Mouse (Mus musculus) bone marrow, adult 2 months (tissue): ENCODE results near the gene Rps6ka1. TPM values are rescaled to one million over a fixed set of nuclear protein-coding genes. Genes with fewer than 3 reads are reported as not detected.

Source experiments
- H3K27ac ChIP-seq: fragments of 200-500 bp; 2 replicates; pipeline ENCODE4 v1.5.1; 2012; ENCODE audit warnings: low read depth, mild to moderate bottlenecking, control low read depth, inconsistent platforms, low read length; ENCODE audit not compliant: control insufficient read depth, poor library complexity, insufficient read depth
- H3K4me1 ChIP-seq: fragments of 200-500 bp; 2 replicates; pipeline ENCODE4 v1.6.1; 2011; ENCODE audit warnings: low read length; ENCODE audit not compliant: control insufficient read depth, insufficient read depth
- H3K4me3 ChIP-seq: fragments of 200-500 bp; replicated peaks from 2 replicates; pipeline ENCODE3; 2011; ENCODE audit warnings: mild to moderate bottlenecking, low read depth, low read length, control low read depth; ENCODE audit not compliant: control insufficient read depth
- CTCF ChIP-seq: fragments of 200-500 bp; IDR thresholded peaks from 2 replicates; pipeline ENCODE4 v1.5.1; 2011; ENCODE audit warnings: low read length, control low read depth; ENCODE audit not compliant: control insufficient read depth, insufficient read depth
- POLR2A ChIP-seq: fragments of 200-500 bp; IDR thresholded peaks from 2 replicates; pipeline ENCODE4 v1.6.1; 2011; ENCODE audit warnings: low read depth, mild to moderate bottlenecking, control low read depth, low read length, borderline replicate concordance; ENCODE audit not compliant: control insufficient read depth
- WGBS: fragments of 180-500 bp; shearing (Covaris S2); methylation state at CpG from one replicate; pipeline ENCODE4 v1.1.7; 2018; 5-methylcytosine and 5-hydroxymethylcytosine counted together
- polyA plus RNA-seq: library from polyadenylated mRNA; stranded (reverse); fragments of >200 nt; gene quantifications from 2 replicates; pipeline ENCODE4 v1.2.4, GENCODE M21; 2011; ENCODE audit warnings: low replicate concordance; ENCODE audit not compliant: missing spikeins, insufficient read depth, insufficient read length

Gene Rps6ka1
- polyA plus RNA-seq, 1 experiment: 79.3 TPM

- no peak overlapping the region for H3K27ac ChIP-seq
- TF ChIP-seq CTCF: no peak
- no peak for TF ChIP-seq POLR2A
- peaks cover 3% of the 10 kb centered on the region; the same call in 1 of the 2 replicates for H3K4me1 ChIP-seq
- H3K4me3 ChIP-seq: no peak overlapping the region
- WGBS: 71% methylated on average over 1 of the region's 1 CpGs
Observed at GRCm38 (mm10) chr4:133830453-133830852, 57.1 kb downstream of the Rps6ka1 start.

DNA sequence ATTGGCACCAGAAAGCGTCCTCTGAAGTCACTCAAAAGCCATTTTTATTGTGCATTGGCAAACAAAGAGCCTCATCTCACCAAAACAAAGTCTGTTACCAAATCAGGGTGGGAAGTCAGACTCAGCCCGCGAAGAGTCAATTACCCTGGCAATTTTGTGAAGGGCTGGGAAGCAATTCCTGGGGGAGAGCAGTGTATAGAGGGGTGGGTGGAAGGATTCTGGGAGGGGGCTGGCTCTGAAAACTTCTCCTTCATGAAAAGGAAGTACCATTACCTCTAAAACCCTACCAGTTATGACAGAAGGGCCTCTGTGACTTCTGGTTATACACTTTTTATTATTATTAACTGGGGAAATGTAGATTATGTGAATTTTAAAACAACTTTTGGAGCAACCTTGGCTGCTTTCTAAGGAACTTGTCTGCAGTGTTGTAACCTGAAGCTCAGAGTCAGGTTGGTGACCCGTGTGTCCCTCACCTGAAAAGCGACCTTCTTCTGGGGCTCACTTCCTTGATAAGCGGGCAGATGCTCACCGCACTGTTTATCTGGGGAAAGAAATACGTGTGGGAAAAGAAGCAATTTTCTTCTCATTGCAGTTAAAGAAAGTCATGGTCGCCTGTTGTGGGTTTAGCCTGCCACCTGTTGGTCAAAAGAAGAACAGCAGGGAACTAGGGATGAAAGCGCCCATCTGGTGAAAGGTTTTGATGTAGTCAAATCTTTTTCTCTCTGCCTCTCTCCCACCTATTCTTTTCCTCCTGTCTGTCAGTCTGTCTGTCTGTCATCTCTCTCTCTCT, 58.1 kb downstream of the Rps6ka1 start:
- WGBS: 10% methylated on average over 10 of the region's 10 CpGs
- peak; percentile 57 for TF ChIP-seq CTCF
- no peak for TF ChIP-seq POLR2A
- H3K4me1 ChIP-seq: peaks cover 3% of the 10 kb centered on the region; the same call in 1 of the 2 replicates
- H3K4me3 ChIP-seq: no peak overlapping the region
- H3K27ac ChIP-seq: no peak overlapping the region

DNA sequence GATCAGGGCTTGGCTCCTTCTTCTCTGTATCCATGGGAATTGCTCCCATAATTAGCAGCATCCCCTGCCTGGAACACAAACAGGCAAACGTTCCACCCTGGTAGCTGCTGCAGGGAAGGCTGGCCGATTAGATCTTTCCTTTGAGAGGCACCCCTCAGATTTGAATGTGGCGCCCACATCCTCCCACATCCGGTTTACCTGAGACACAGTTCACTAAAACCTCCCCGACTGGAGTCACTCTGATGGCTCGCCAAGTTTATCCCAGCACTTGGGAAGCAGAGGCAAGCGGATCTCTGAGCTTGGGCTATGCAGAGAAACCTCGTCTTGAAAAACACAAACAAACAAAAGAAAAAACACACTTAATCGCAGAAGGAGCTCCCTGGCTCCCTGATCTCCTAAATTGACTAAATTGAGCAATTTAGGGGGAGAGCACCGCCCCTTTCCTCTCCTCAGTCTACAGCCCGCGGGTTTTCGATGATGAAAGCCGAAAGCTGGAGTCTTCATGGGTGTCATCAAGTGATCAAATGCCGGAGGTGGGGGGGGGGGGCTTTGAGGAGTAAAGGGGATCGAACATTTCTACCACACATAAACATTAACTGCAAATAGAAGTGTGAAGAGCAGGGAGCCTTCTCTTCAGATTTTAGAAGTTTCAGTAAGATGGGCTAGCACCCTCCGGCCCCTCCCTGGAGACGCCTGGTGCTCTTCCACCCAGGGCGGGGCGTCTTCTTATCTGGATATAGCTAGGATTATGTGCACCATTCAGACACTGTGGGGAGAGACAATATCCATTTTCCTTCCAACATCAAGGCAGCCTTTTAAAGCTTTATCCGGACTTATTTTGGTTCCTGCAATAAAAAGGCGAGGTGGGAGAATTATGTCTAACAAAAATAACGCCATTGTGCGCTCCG, 59.5 kb downstream of the Rps6ka1 start:
- 27% methylated on average over 25 of the region's 25 CpGs for WGBS
- no peak overlapping the region for H3K4me3 ChIP-seq

GRCm38 (mm10) chr4:133827354-133827753, 60.2 kb downstream of the Rps6ka1 start:
- no peak overlapping the region for H3K4me3 ChIP-seq
- H3K27ac ChIP-seq: no peak overlapping the region
- TF ChIP-seq CTCF (no peak), POLR2A (no peak)
- peaks cover 3% of the 10 kb centered on the region; the same call in 1 of the 2 replicates for H3K4me1 ChIP-seq
- WGBS: 68% methylated on average over 6 of the region's 6 CpGs

More for the DNA sequence above, 59.5 kb downstream of the Rps6ka1 start:
- TF ChIP-seq CTCF (no peak), POLR2A (no peak)
- Histone ChIP-seq H3K4me1 (peaks cover 3% of the 10 kb centered on the region; the same call in 1 of the 2 replicates), H3K27ac (no peak overlapping the region)

DNA sequence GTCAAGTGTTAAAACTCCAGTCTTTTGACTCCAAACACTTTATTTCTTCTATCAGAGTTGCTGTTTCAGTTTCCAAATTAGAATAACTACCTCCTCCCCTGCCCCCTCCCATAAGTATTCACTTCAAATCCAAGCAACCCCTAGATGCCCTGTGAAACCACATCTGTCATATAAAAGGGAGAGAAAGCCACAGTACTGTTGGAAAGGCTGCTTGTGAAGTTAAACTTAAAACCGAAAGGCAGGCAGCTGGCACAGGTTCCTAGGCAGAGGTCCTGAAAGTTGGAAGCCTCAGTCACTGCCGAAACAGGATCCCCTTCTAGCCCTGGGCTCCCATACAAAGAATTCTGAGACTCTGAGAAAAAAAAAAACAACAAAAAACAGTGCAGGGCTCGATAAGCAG, 61.9 kb downstream of the Rps6ka1 start:
- H3K27ac ChIP-seq: no peak overlapping the region
- peaks cover 3% of the 10 kb centered on the region; the same call in 1 of the 2 replicates for H3K4me1 ChIP-seq
- TF ChIP-seq POLR2A (no peak), CTCF (no peak)
- no peak overlapping the region for H3K4me3 ChIP-seq
- 50% methylated on average over 3 of the region's 3 CpGs for WGBS

GRCm38 (mm10) chr4:133820806-133821560, 66.6 kb downstream of the Rps6ka1 start:
- TF ChIP-seq POLR2A (no peak), CTCF (no peak)
- peaks cover 1% of the 10 kb centered on the region; the same call in 1 of the 2 replicates for H3K4me1 ChIP-seq
- peak overlapping the region; percentile 13 for H3K4me3 ChIP-seq
- H3K27ac ChIP-seq: no peak overlapping the region
- WGBS: 10% methylated on average over 9 of the region's 9 CpGs

DNA sequence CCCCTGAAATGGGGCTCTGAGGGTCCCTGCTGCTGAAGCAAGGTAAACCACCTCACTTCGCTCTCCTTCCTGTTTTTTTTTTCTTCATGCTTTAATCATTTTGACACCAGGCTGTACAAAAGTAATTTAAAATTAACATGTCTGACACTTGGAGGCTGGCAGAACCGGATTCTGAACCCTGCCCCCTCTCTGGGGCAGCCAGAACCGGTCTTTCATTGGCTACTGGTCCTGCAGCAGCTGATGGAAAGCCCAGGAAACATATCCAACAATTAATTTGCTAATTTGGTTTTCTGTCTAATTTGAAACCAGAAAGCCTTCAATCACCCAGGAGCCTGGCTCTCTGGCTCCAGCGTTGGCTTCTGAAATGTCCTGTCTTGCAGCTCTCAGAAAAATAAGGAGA, 67.4 kb downstream of the Rps6ka1 start:
- H3K4me1 ChIP-seq: peaks cover 2% of the 10 kb centered on the region; the same call in 1 of the 2 replicates
- WGBS: 15% methylated on average over 4 of the region's 4 CpGs
- TF ChIP-seq CTCF (no peak), POLR2A (no peak)
- no peak overlapping the region for H3K27ac ChIP-seq
- H3K4me3 ChIP-seq: no peak overlapping the region
